Mouse (Mus musculus): ENCODE measurements around the gene Eif4enif1. TPM values are rescaled to one million over a fixed set of nuclear protein-coding genes. Genes with fewer than 3 reads are reported as not detected.

Gene Eif4enif1
- polyA plus RNA-seq, 1 experiment = 48.1 TPM

DNA sequence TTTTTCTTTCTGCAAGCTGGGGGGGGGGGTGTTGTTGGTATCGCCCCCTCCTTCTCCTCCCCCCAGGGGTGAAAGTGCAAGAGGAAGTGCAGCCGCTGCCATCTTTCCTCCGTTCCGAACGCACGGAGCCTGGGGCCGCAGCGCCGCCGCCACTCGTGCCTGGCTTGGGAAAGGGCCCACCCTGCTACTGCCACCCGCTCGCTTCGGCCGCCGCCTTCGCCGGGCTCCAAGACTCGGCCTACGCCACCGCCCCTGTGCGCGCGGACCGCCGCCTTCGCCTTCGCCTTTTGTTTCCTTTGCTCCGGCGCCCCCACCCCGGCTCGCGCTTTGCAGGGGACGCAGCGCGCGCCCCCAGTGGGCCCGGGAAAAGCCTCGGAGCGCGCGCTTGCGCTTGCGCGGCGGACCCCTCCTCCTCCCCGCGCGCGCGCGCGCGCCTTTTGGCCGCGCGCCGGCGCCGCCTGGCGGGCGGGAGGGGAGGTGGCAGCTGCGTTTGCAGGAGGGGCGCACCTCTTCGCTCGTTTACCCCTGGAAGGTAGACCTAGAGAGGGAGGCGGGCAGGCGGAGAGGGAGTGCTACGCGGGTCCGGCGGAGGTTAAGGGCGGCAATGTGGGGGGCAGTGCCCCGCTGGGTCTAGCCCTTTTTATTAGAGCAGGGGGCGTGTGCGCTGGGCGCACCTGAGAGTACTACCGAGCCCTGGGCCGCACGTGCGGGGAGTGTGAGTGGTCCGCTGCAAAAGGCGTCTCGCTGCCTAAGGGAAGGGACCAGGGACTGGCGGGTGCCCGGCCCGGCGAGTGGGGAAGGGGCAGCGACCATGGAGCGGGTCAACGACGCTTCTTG, 87.8 kb downstream of the Eif4enif1 start:
- Histone ChIP-seq H3K27ac (ENCODE audit: insufficient read depth, low read length) (peak overlapping the region; percentile 100), H3K4me3 (ENCODE audit: insufficient read depth, low read length) (peak overlapping the region; percentile 83), H3K4me1 (ENCODE audit: control insufficient read depth, insufficient read depth, low read length) (peaks cover 4% of the 10 kb centered on the region; the same call in 1 of the 2 replicates)
- TF ChIP-seq POLR2A (IDR thresholded peaks at IDR 0.05; ENCODE audit: extremely low read depth, insufficient read depth, low read length) (peak; percentile 47), CTCF (IDR thresholded peaks at IDR 0.05; ENCODE audit: extremely low read depth, insufficient read depth, low read length) (peak; percentile 26; the same call in 1 of the 2 replicates)

DNA sequence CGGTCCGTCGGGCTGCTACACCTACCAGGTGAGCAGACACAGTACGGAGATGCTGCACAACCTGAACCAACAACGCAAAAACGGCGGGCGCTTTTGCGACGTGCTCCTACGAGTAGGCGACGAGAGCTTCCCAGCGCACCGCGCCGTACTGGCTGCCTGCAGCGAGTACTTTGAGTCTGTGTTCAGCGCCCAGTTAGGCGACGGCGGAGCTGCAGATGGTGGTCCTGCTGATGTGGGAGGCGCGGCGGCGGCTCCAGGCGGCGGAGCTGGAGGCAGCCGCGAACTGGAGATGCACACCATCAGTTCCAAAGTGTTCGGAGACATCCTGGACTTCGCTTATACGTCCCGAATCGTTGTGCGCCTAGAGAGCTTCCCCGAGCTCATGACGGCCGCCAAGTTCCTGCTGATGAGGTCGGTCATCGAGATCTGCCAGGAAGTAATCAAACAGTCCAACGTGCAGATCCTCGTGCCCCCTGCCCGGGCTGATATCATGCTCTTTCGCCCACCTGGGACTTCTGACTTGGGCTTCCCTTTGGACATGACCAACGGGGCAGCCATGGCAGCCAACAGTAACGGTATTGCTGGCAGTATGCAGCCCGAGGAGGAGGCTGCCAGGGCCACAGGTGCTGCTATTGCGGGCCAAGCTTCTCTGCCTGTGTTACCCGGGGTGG, 88.6 kb downstream of the Eif4enif1 start:
- TF ChIP-seq POLR2A (IDR thresholded peaks at IDR 0.05; ENCODE audit: extremely low read depth, insufficient read depth, low read length) (no peak), CTCF (IDR thresholded peaks at IDR 0.05; ENCODE audit: extremely low read depth, insufficient read depth, low read length) (no peak)
- Histone ChIP-seq H3K4me3 (ENCODE audit: insufficient read depth, low read length) (peak overlapping the region; percentile 83), H3K4me1 (ENCODE audit: control insufficient read depth, insufficient read depth, low read length) (peaks cover 4% of the 10 kb centered on the region; the same call in 1 of the 2 replicates)

DNA sequence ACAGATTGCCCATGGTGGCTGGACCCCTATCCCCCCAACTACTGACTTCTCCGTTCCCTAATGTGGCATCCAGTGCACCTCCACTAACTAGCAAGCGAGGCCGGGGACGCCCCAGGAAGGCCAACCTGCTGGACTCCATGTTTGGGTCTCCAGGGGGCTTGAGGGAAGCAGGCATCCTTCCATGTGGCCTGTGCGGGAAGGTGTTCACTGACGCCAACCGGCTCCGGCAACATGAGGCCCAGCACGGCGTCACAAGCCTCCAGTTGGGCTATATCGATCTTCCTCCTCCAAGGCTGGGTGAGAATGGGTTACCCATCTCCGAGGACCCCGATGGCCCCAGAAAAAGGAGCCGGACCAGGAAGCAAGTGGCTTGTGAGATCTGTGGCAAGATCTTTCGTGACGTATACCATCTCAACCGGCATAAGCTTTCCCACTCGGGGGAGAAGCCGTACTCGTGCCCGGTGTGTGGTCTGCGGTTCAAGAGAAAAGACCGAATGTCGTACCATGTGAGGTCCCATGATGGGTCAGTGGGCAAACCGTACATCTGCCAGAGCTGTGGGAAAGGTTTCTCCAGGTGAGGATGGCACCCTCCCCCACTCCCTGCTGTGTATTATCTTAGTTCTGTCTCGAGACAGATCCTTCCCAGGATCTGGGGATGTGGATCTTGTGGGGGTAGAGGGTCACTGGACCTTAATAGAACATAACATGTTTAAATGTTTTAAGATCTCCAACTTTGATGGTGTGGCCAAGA, 89.3 kb downstream of the Eif4enif1 start:
- peak overlapping the region; percentile 83 for H3K4me3 ChIP-seq (ENCODE audit: insufficient read depth, low read length)
- H3K27ac ChIP-seq (ENCODE audit: insufficient read depth, low read length) = peak overlapping the region; percentile 32; the same call in 1 of the 2 replicates
- TF ChIP-seq CTCF (IDR thresholded peaks at IDR 0.05; ENCODE audit: extremely low read depth, insufficient read depth, low read length) = no peak
- 0 out of 2 replicates have a peak, but pooled peaks have one; percentile 7 for TF ChIP-seq POLR2A (IDR thresholded peaks at IDR 0.05; ENCODE audit: extremely low read depth, insufficient read depth, low read length)
- peaks cover 4% of the 10 kb centered on the region; the same call in 1 of the 2 replicates for H3K4me1 ChIP-seq (ENCODE audit: control insufficient read depth, insufficient read depth, low read length)

More for the DNA sequence above, 88.6 kb downstream of the Eif4enif1 start:
- H3K27ac ChIP-seq (ENCODE audit: insufficient read depth, low read length) = peak overlapping the region; percentile 74

DNA sequence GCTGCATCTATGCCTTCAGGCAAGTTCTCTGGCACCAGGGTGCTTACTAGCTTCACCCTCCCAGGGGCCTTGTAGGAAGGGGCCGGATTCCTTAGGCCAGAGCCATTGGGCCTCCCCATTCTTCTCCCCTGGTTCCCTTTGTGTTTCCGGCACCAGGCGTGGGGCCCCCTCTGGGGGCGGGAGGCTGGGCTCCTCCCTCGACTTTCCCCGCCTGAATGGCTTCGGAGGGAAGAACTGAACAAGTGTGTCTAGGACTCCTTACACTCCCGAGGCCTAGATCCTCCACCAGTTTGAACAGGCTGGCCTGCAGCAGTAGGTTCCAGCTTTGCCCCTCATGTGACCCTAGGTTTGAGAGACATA, 89.8 kb downstream of the Eif4enif1 start:
- Histone ChIP-seq H3K4me1 (ENCODE audit: control insufficient read depth, insufficient read depth, low read length) (peaks cover 4% of the 10 kb centered on the region; the same call in 1 of the 2 replicates), H3K4me3 (ENCODE audit: insufficient read depth, low read length) (peak overlapping the region; percentile 83), H3K27ac (ENCODE audit: insufficient read depth, low read length) (peak overlapping the region; percentile 32)
- TF ChIP-seq POLR2A (IDR thresholded peaks at IDR 0.05; ENCODE audit: extremely low read depth, insufficient read depth, low read length) (no peak), CTCF (IDR thresholded peaks at IDR 0.05; ENCODE audit: extremely low read depth, insufficient read depth, low read length) (no peak)

DNA sequence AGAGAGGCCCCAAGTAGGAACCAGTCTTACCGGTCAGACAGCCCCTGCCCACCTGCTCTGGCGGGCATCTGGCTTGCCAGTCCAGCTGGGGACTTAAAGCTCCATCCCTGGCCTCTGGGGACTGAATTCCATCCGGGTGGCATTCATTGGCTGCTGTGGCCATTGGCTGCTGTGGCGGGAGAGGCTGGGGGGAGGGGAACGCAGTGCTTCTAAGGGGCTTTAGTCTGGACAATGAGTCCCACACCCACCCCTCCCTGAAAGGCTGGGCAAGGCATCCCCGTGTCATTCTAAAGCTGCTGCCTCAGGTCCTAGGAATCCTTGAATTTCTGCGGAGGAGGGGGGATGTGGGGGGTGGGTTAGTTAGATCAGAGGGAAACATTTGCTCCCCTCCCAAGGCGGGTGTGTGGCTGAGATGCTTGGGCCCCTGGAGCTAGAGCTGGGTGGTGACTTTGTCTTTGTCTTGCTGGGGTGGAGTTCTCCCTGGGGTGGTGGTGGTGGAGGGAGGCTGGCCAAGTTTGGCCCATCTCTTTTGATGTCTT, 90.6 kb downstream of the Eif4enif1 start:
- peak overlapping the region; percentile 19; the same call in 1 of the 2 replicates for H3K27ac ChIP-seq (ENCODE audit: insufficient read depth, low read length)
- peak overlapping the region; percentile 83 for H3K4me3 ChIP-seq (ENCODE audit: insufficient read depth, low read length)
- peaks cover 4% of the 10 kb centered on the region; the same call in 1 of the 2 replicates for H3K4me1 ChIP-seq (ENCODE audit: control insufficient read depth, insufficient read depth, low read length)
- TF ChIP-seq POLR2A (IDR thresholded peaks at IDR 0.05; ENCODE audit: extremely low read depth, insufficient read depth, low read length) (no peak), CTCF (IDR thresholded peaks at IDR 0.05; ENCODE audit: extremely low read depth, insufficient read depth, low read length) (no peak)

DNA sequence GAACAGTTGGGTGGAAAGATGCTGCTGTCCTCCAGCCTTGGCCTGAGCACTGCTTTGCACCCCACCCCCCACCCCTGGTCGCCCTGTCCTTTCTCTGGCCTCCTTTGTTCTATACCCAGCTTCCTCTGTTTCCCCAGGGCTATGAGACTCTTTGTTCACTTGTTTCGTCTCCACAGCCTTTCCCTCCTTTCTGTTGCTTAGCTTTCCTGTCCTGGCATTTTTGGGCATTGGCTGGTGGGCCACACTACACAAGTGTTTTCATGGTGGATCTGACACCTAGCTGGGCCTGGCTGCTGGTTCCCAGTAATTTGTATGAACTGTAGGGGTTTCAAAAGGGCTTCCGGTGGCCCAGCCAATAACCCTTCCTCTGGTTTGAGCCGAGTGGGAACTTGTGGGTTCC, 91.2 kb downstream of the Eif4enif1 start:
- Histone ChIP-seq H3K4me1 (ENCODE audit: control insufficient read depth, insufficient read depth, low read length) (peaks cover 4% of the 10 kb centered on the region; the same call in 1 of the 2 replicates), H3K27ac (ENCODE audit: insufficient read depth, low read length) (peak overlapping the region; percentile 19), H3K4me3 (ENCODE audit: insufficient read depth, low read length) (peak overlapping the region; percentile 83; the same call in 1 of the 2 replicates)
- TF ChIP-seq POLR2A (IDR thresholded peaks at IDR 0.05; ENCODE audit: extremely low read depth, insufficient read depth, low read length) (no peak), CTCF (IDR thresholded peaks at IDR 0.05; ENCODE audit: extremely low read depth, insufficient read depth, low read length) (no peak)

Other genes with a start within 250 kb of the Eif4enif1 start
- gene Sfi1, start 8.9 kb upstream of the Eif4enif1 start, polyA plus RNA-seq (2012; rRNA removed) = 34.7 and 43.1 TPM in 2 replicates
- gene Drg1, start 64.0 kb downstream of the Eif4enif1 start, polyA plus RNA-seq (2012; rRNA removed) = 77.1 and 88.5 TPM in 2 replicates
- 29.0 and 30.1 TPM in 2 replicates for gene Patz1, start 86.5 kb downstream of the Eif4enif1 start, polyA plus RNA-seq (2012; rRNA removed)
- 41.3 and 42.6 TPM in 2 replicates for gene Pik3ip1, start 128.0 kb downstream of the Eif4enif1 start, polyA plus RNA-seq (2012; rRNA removed)
- gene Limk2, start 206.8 kb downstream of the Eif4enif1 start, polyA plus RNA-seq (2012; rRNA removed) = 140 and 153 TPM in 2 replicates
- gene Rnf185, start 250.0 kb downstream of the Eif4enif1 start, polyA plus RNA-seq (2012; rRNA removed) = 28.7 and 29.3 TPM in 2 replicates

Data from cortical plate, adult 2 months (tissue).